Mouse (Mus musculus) MEL (cell line): ENCODE measurements around the gene Zfp318.

Source experiments
- CTCF ChIP-seq, 3 experiments: IDR thresholded peaks in 2 of 3; conservative IDR thresholded peaks in 1 of 3; 2 replicates each; pipeline ENCODE4 v1.5.1; 2011 to 2012; ENCODE audit warnings: low read length in 3 of 3, low read depth in 2 of 3, mild to moderate bottlenecking in 2 of 3, improper control_type of control experiment in 1 of 3, inconsistent platforms in 1 of 3, mixed read lengths in 1 of 3, moderate library complexity in 1 of 3; ENCODE audit not compliant: control insufficient read depth in 1 of 3, insufficient read depth in 1 of 3, poor library complexity in 1 of 3, severe bottlenecking in 1 of 3
- MYC ChIP-seq: IDR thresholded peaks from 2 replicates; pipeline ENCODE4 v1.6.1; 2011; ENCODE audit warnings: low read depth, mild to moderate bottlenecking, low read length, improper control_type of control experiment, moderate library complexity
- POLR2A ChIP-seq, 2 experiments: IDR thresholded peaks; 2 replicates each; pipeline ENCODE4 v1.6.1; 2011 to 2012; ENCODE audit warnings: low read length in 2 of 2, mild to moderate bottlenecking in 2 of 2, control low read depth in 1 of 2, improper control_type of control experiment in 1 of 2, low read depth in 1 of 2, moderate library complexity in 1 of 2; ENCODE audit not compliant: control insufficient read depth in 1 of 2, insufficient read depth in 1 of 2, poor library complexity in 1 of 2
- USF2 ChIP-seq, 2 experiments: IDR thresholded peaks; 2 replicates each; pipeline ENCODE4 v1.6.1; 2011 to 2012; ENCODE audit warnings: improper control_type of control experiment in 2 of 2, low read length in 2 of 2, borderline replicate concordance in 1 of 2, inconsistent platforms in 1 of 2, low read depth in 1 of 2, mild to moderate bottlenecking in 1 of 2; ENCODE audit not compliant: insufficient read depth in 1 of 2

DNA sequence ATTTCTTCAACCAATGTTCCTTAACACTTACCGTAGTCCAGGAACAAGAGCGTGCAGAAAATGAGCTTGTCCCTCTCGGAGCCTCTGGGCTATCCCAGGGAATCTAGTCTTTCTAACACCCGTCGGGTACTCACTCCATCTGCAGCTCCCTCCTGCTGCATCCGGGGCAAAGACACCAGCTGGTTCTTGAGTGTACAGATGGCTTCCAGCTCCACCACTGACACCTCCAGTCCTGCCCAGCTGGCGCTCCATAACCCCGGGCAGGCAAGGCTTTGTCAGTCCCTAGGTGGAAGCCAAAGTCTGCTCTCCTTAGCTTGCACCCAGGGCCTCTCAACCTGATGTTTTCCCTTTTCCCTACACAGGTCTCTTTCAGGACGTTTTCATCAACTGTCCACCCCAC is 84.3 kb downstream of the Zfp318 start:
- no peak for TF ChIP-seq POLR2A (IDR thresholded peaks at IDR 0.05; ENCODE audit: control insufficient read depth in 1 of 2, insufficient read depth in 1 of 2, low read depth in 1 of 2, low read length in 2 of 2, poor library complexity in 1 of 2)
- TF ChIP-seq MYC = no peak
- TF ChIP-seq CTCF (IDR thresholded peaks at IDR 0.05 in 2 of 3, conservative IDR thresholded peaks at IDR 0.05 in 1 of 3; ENCODE audit: control insufficient read depth in 1 of 3, insufficient read depth in 1 of 3, low read depth in 2 of 3, low read length in 3 of 3, poor library complexity in 1 of 3, severe bottlenecking in 1 of 3) = no peak
- no peak for TF ChIP-seq USF2 (IDR thresholded peaks at IDR 0.05; ENCODE audit: borderline replicate concordance in 1 of 2, insufficient read depth in 1 of 2, low read depth in 1 of 2, low read length in 2 of 2)
